Mouse (Mus musculus): Measurements from ENCODE around the gene C2cd5.
"Not testable (repeated sequence)": the region's sequence is repeated elsewhere in the genome, so short reads cannot be mapped to it uniquely, and the experiment has no call there.

Gene C2cd5

GRCm38 (mm10) chr6:143020647-143021046, 79.3 kb downstream of the C2cd5 start:
- DNase-seq (ENCODE audit: low read depth): peak; percentile 38

GRCm38 (mm10) chr6:143020146-143020545, 79.8 kb downstream of the C2cd5 start:
- DNase-seq (ENCODE audit: low read depth): no peak

GRCm38 (mm10) chr6:143012513-143013215, 87.3 kb downstream of the C2cd5 start:
- no peak for DNase-seq (ENCODE audit: low read depth)

- DNase-seq (ENCODE audit: low read depth): no peak
Measured at GRCm38 (mm10) chr6:143008865-143009264, 91.1 kb downstream of the C2cd5 start.

- DNase-seq (ENCODE audit: low read depth): not testable (repeated sequence)
Measured at GRCm38 (mm10) chr6:143005209-143005608, 94.7 kb downstream of the C2cd5 start.

- no peak for DNase-seq (ENCODE audit: low read depth)
Measured at GRCm38 (mm10) chr6:143004801-143005200, 95.1 kb downstream of the C2cd5 start.

- no peak for DNase-seq (ENCODE audit: low read depth)
Measured at GRCm38 (mm10) chr6:142998221-142998999, 101.5 kb downstream of the C2cd5 start.

GRCm38 (mm10) chr6:142996887-142997286, 103.1 kb downstream of the C2cd5 start:
- DNase-seq (ENCODE audit: low read depth): no peak

- DNase-seq (ENCODE audit: low read depth): no peak
Measured at GRCm38 (mm10) chr6:142995567-142995966, 104.4 kb downstream of the C2cd5 start.

GRCm38 (mm10) chr6:142994821-142995220, 105.1 kb downstream of the C2cd5 start:
- DNase-seq (ENCODE audit: low read depth): no peak

GRCm38 (mm10) chr6:142993705-142994698, 105.9 kb downstream of the C2cd5 start:
- DNase-seq (ENCODE audit: low read depth): no peak

- no peak for DNase-seq (ENCODE audit: low read depth)
Measured at GRCm38 (mm10) chr6:142992971-142993370, 107.0 kb downstream of the C2cd5 start.

- no peak for DNase-seq (ENCODE audit: low read depth)
Measured at GRCm38 (mm10) chr6:142992099-142992498, 107.8 kb downstream of the C2cd5 start.

GRCm38 (mm10) chr6:142991391-142992059, 108.4 kb downstream of the C2cd5 start:
- no peak for DNase-seq (ENCODE audit: low read depth)

- no peak for DNase-seq (ENCODE audit: low read depth)
Measured at GRCm38 (mm10) chr6:142990516-142990915, 109.4 kb downstream of the C2cd5 start.

GRCm38 (mm10) chr6:142989495-142989894, 110.4 kb downstream of the C2cd5 start:
- DNase-seq (ENCODE audit: low read depth): no peak

GRCm38 (mm10) chr6:142988753-142989152, 111.2 kb downstream of the C2cd5 start:
- DNase-seq (ENCODE audit: low read depth): peak; percentile 32

GRCm38 (mm10) chr6:142988231-142988630, 111.7 kb downstream of the C2cd5 start:
- no peak for DNase-seq (ENCODE audit: low read depth)

- no peak for DNase-seq (ENCODE audit: low read depth)
Measured at GRCm38 (mm10) chr6:142987616-142988015, 112.3 kb downstream of the C2cd5 start.

GRCm38 (mm10) chr6:142986706-142987105, 113.2 kb downstream of the C2cd5 start:
- DNase-seq (ENCODE audit: low read depth): not testable (repeated sequence)

GRCm38 (mm10) chr6:142985561-142986238, 114.2 kb downstream of the C2cd5 start:
- DNase-seq (ENCODE audit: low read depth): not testable (repeated sequence)
